Comparison of ENCODE assay signal across 11 mouse cellular contexts in genomic region chr6:118001272-118001671, GRCm38 (mm10). TPM values are rescaled to one million over a fixed set of nuclear protein-coding genes. Genes with fewer than 3 reads are reported as not detected.
DNase-seq lines count a peak whose midpoint lies in the region; ATAC-seq and TF ChIP-seq lines count a peak whose summit lies in the region.
"Had no signal": no experiment of that assay in that cellular context is flagged by ENCODE, and none has a peak within 500 bp of the region (broad histone marks: within the 10 kb centered on the region; RNA-seq: fewer than 3 reads in every experiment).

No protein-coding gene starts in this region.

- no peak overlapping the region for H3ac ChIP-seq in myocyte (ENCODE audit: control insufficient read depth, insufficient read length)

- H3K27ac ChIP-seq in kidney, adult 2 months (ENCODE audit: insufficient read depth, low read depth, low read length) = no peak overlapping the region
- H3K27ac ChIP-seq in kidney, embryonic 15.5 days = no peak overlapping the region
- H3K27ac ChIP-seq in ES-E14 (ENCODE audit: insufficient read depth, low read depth, low read length, poor library complexity, severe bottlenecking) = no peak overlapping the region
- H3K27ac ChIP-seq in embryonic facial prominence, embryonic 11.5 days (replicated peaks; ENCODE audit: low read depth, low read length) = no peak overlapping the region
- no peak overlapping the region for H3K27ac ChIP-seq in hindbrain, embryonic 14.5 days
- H3K27ac ChIP-seq: lung, embryonic 15.5 days had no signal

- peaks cover 1% of the 10 kb centered on the region; the same call in 1 of the 2 replicates for H3K27me3 ChIP-seq in kidney, adult 2 months (replicated peaks; ENCODE audit: control insufficient read depth, insufficient read depth, low read length)
- peaks cover 12% of the 10 kb centered on the region; the same call in 1 of the 2 replicates for H3K27me3 ChIP-seq in kidney, embryonic 15.5 days
- H3K27me3 ChIP-seq in embryonic facial prominence, embryonic 11.5 days (ENCODE audit: control insufficient read depth, insufficient read depth, low read length) = no peaks in the 10 kb centered on the region
- no peaks in the 10 kb centered on the region for H3K27me3 ChIP-seq in myocyte (ENCODE audit: control insufficient read depth, insufficient read depth, insufficient read length)
- H3K27me3 ChIP-seq in hindbrain, embryonic 14.5 days (ENCODE audit: control insufficient read depth, insufficient read depth, low read length) = no peaks in the 10 kb centered on the region

- no peak overlapping the region for H3K9ac ChIP-seq in kidney, embryonic 15.5 days
- H3K9ac ChIP-seq in ES-E14 (ENCODE audit: insufficient read depth, low read depth, low read length, poor library complexity, severe bottlenecking) = no peak overlapping the region
- no peak overlapping the region for H3K9ac ChIP-seq in embryonic facial prominence, embryonic 11.5 days (replicated peaks; ENCODE audit: low read length)
- no peak overlapping the region for H3K9ac ChIP-seq in hindbrain, embryonic 14.5 days
- H3K9ac ChIP-seq: lung, embryonic 15.5 days had no signal

- H3K79me2 ChIP-seq in myocyte (ENCODE audit: control insufficient read depth, insufficient read depth) = no peaks in the 10 kb centered on the region

- no peaks in the 10 kb centered on the region for H3K36me3 ChIP-seq in kidney, adult 2 months (ENCODE audit: control insufficient read depth, insufficient read depth, low read length)
- H3K36me3 ChIP-seq in kidney, embryonic 15.5 days = no peaks in the 10 kb centered on the region
- H3K36me3 ChIP-seq in ES-E14 (ENCODE audit: control insufficient read depth, insufficient read depth, low read length, poor library complexity, severe bottlenecking) (no peaks in the 10 kb centered on the region), myocyte (ENCODE audit: control insufficient read depth, insufficient read depth) (no peaks in the 10 kb centered on the region)
- no peaks in the 10 kb centered on the region for H3K36me3 ChIP-seq in embryonic facial prominence, embryonic 11.5 days (replicated peaks; ENCODE audit: control insufficient read depth, insufficient read depth, low read depth, low read length)
- H3K36me3 ChIP-seq in hindbrain, embryonic 14.5 days (replicated peaks; ENCODE audit: control insufficient read depth, insufficient read depth) = no peaks in the 10 kb centered on the region
- H3K36me3 ChIP-seq: lung, embryonic 15.5 days had no signal

- 19% methylated on average over 3 of the region's 3 CpGs for WGBS in kidney, adult 2 months
- WGBS in kidney, embryonic 15.5 days = 18% methylated on average over 3 of the region's 3 CpGs
- 19% methylated on average over 3 of the region's 3 CpGs for WGBS in embryonic facial prominence, embryonic 11.5 days
- WGBS in hindbrain, embryonic 14.5 days = 16% methylated on average over 3 of the region's 3 CpGs

- in situ Hi-C loops in ES-E14 (cut with MboI; ENCODE audit: low sequenced_read_pairs in 2 of 2, unreplicated experiment in 2 of 2) = no loop called here

- no peak for TF ChIP-seq POLR2A in kidney, adult 2 months (IDR thresholded peaks at IDR 0.05; ENCODE audit: low read depth, low read length)
- no peak for TF ChIP-seq POLR2A in myocyte (IDR thresholded peaks at IDR 0.05; ENCODE audit: insufficient read length, low read depth)

- ATAC-seq in kidney, embryonic 15.5 days (replicated peaks; ENCODE audit: low FRiP score) = no peak
- no peak for ATAC-seq in embryonic facial prominence, embryonic 11.5 days (replicated peaks; ENCODE audit: insufficient number of reproducible peaks, low FRiP score, low TSS enrichment, low read depth)
- no peak for ATAC-seq in hindbrain, embryonic 14.5 days (ENCODE audit: low FRiP score)

- H3K9me3 ChIP-seq in kidney, embryonic 15.5 days (replicated peaks) = no peaks in the 10 kb centered on the region
- no peaks in the 10 kb centered on the region for H3K9me3 ChIP-seq in ES-E14 (ENCODE audit: control insufficient read depth, insufficient read depth, low read depth, low read length)
- no peaks in the 10 kb centered on the region for H3K9me3 ChIP-seq in embryonic facial prominence, embryonic 11.5 days (replicated peaks; ENCODE audit: control insufficient read depth, low read length)
- H3K9me3 ChIP-seq in hindbrain, embryonic 14.5 days (ENCODE audit: control insufficient read depth, low read length) = no peaks in the 10 kb centered on the region
- H3K9me3 ChIP-seq: lung, embryonic 15.5 days had no signal

- no peak overlapping the region for H3K4me3 ChIP-seq in kidney, adult 2 months (ENCODE audit: insufficient read depth, low read depth, low read length)
- no peak overlapping the region for H3K4me3 ChIP-seq in kidney, embryonic 15.5 days (replicated peaks)
- H3K4me3 ChIP-seq in ES-E14 (ENCODE audit: insufficient read depth in 1 of 2, low read depth in 1 of 2, low read length in 2 of 2, poor library complexity in 1 of 2, severe bottlenecking in 1 of 2) (no peak overlapping the region), myocyte (no peak overlapping the region)
- H3K4me3 ChIP-seq in embryonic facial prominence, embryonic 11.5 days (ENCODE audit: low read depth, low read length) = no peak overlapping the region
- H3K4me3 ChIP-seq in hindbrain, embryonic 14.5 days (replicated peaks; ENCODE audit: low read length) = no peak overlapping the region
- H3K4me3 ChIP-seq: lung, embryonic 15.5 days had no signal

- no peak for TF ChIP-seq CTCF in kidney, adult 2 months (conservative IDR thresholded peaks at IDR 0.05; ENCODE audit: insufficient read depth, insufficient read length, low read depth, low read length)

- peak; percentile 3 for DNase-seq in kidney, adult 2 months
- DNase-seq in ES-E14 (ENCODE audit: low read depth, low spot score) = peak; percentile 50
- peak; percentile 68 for DNase-seq in embryonic facial prominence, embryonic 11.5 days (ENCODE audit: low spot score)
- no peak for DNase-seq in hindbrain, embryonic 14.5 days (ENCODE audit: low spot score)
- DNase-seq in spleen, postnatal 36 days (ENCODE audit: low spot score in 2 of 2) = no peak
- DNase-seq in frontal cortex, postnatal 14 days (ENCODE audit: low spot score in 2 of 2) = no peak
- DNase-seq: layer of hippocampus, postnatal 36 days; retina, postnatal 1 day had no signal

- H3K4me2 ChIP-seq in kidney, embryonic 15.5 days = no peak overlapping the region
- H3K4me2 ChIP-seq in embryonic facial prominence, embryonic 11.5 days (ENCODE audit: low read depth, low read length) = no peak overlapping the region
- no peak overlapping the region for H3K4me2 ChIP-seq in myocyte (ENCODE audit: low read depth)
- H3K4me2 ChIP-seq in hindbrain, embryonic 14.5 days (replicated peaks) = no peak overlapping the region
- H3K4me2 ChIP-seq: lung, embryonic 15.5 days had no signal

- H3K4me1 ChIP-seq in kidney, adult 2 months (ENCODE audit: control insufficient read depth, insufficient read depth, low read length) = no peaks in the 10 kb centered on the region
- no peaks in the 10 kb centered on the region for H3K4me1 ChIP-seq in kidney, embryonic 15.5 days
- no peaks in the 10 kb centered on the region; a peak in 1 of 4 replicates for H3K4me1 ChIP-seq in ES-E14 (ENCODE audit: control insufficient read depth in 2 of 2, insufficient read depth in 2 of 2, low read length in 2 of 2, poor library complexity in 1 of 2)
- no peaks in the 10 kb centered on the region for H3K4me1 ChIP-seq in embryonic facial prominence, embryonic 11.5 days (ENCODE audit: control insufficient read depth, insufficient read depth, low read length)
- no peaks in the 10 kb centered on the region for H3K4me1 ChIP-seq in hindbrain, embryonic 14.5 days (replicated peaks; ENCODE audit: control insufficient read depth, insufficient read depth, low read length)
- H3K4me1 ChIP-seq: lung, embryonic 15.5 days had no signal

TF ChIP-seq in ES-E14, 5 proteins besides CTCF, POLR2A, EP300 and RAD21:
- TF ChIP-seq ZC3H11A (IDR thresholded peaks at IDR 0.05; ENCODE audit: borderline replicate concordance, low read depth, low read length) (no peak), MAFK (IDR thresholded peaks at IDR 0.05; ENCODE audit: insufficient read depth, low read depth, low read length) (no peak), CHD2 (IDR thresholded peaks at IDR 0.05; ENCODE audit: low read depth, low read length) (no peak), HCFC1 (IDR thresholded peaks at IDR 0.05; ENCODE audit: borderline replicate concordance, insufficient read depth, low read length) (no peak), ZNF384 (IDR thresholded peaks at IDR 0.05; ENCODE audit: low read depth, low read length) (no peak)

TF ChIP-seq in myocyte, 11 proteins besides CTCF, POLR2A, EP300 and RAD21:
- TF ChIP-seq MYOG (IDR thresholded peaks at IDR 0.05; ENCODE audit: control insufficient read depth in 1 of 3, insufficient read depth in 1 of 3, insufficient read length in 2 of 3, low read depth in 2 of 3) (no peak), REST (IDR thresholded peaks at IDR 0.05; ENCODE audit: insufficient read depth, insufficient read length) (peak; percentile 76)

RNA-seq across cellular contexts. Expression of gene Rasgef1a, which starts 10.0 kb away (rescaled TPM):
- 0.36 and 0.52 TPM in 2 replicates for polyA plus RNA-seq in kidney, adult 2 months (2012; rRNA removed)
- 0.76 and 1.0 TPM in 2 replicates for polyA plus RNA-seq in kidney, embryonic 15.5 days (2015; fragmentation: Nextera tagmentation; extraction: Ambion mirVana)
- total RNA-seq in ES-E14 (2012; rRNA removed) = 0.94 and 1.3 TPM in 2 replicates
- 0.24 and 0.31 TPM in 2 replicates for polyA plus RNA-seq in embryonic facial prominence, embryonic 11.5 days (2014; fragmentation: Nextera tagmentation; extraction: Ambion mirVana)
- 0.11 TPM for polyA plus RNA-seq in myocyte (2012; fragmentation: generic; extraction: Trizol)
- 1.5 and 2.3 TPM in 2 replicates for polyA plus RNA-seq in hindbrain, embryonic 14.5 days (2014; fragmentation: Nextera tagmentation; extraction: Ambion mirVana)

Comparison
In these comparisons a context has a peak if more than half of its experiments do, and no peak if none do; other contexts are left out.
1. DNase-seq: peak in kidney, adult 2 months (single experiment), ES-E14 (single experiment) and embryonic facial prominence, embryonic 11.5 days (single experiment); none in hindbrain, embryonic 14.5 days (single experiment), spleen, postnatal 36 days (0 of 2) and frontal cortex, postnatal 14 days (0 of 2).